Mouse (Mus musculus): ENCODE measurements around the gene Ngdn. TPM values are rescaled to one million over a fixed set of nuclear protein-coding genes. Genes with fewer than 3 reads are reported as not detected.
"Not testable (repeated sequence)": the region's sequence is repeated elsewhere in the genome, so short reads cannot be mapped to it uniquely, and the experiment has no call there.

Gene Ngdn
- polyA plus RNA-seq (2012; rRNA removed), result 12.7 and 17.0 TPM in 2 replicates

DNA sequence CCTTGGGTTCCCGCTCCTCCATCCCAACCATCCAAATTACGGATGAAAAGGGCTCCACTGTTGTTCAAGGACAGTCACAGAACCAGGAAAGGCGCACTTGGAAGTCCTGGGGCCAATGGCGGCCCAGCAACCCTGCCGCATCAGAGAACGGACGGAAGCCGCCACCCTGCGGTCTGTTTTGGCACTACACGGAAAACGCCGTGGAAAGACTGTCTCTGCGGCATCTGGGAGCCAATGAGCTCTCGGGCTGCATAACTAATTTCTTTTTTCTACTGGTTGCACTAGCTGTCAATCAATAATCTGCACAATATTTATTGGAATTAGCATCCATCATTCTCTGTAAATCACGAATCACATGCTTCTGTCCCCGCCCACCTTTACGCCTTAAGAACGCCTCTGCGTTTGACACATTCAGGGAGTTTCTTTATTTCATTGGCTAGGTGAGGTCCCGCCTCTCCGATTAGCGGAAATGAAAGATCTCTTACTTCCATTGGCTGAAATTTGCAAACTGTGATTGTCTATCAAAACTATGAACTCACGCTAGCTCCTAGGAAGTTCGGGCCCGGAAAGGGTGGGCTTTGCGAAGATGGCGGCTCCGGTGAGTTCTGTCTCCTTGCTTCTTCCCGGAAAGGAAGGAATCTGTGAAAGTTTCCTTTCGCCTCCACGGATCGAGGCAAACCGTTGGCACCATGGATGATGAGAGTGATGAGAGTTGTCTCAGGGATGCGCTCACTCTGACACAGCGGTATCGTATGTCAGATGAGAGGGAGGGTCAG lies at the start of gene Ngdn:
Ngdn (plus strand) TSS at position 464 of the 776 bp plus-strand sequence.
- under 1% methylated on average over 36 of the region's 36 CpGs for whole genome bisulfite sequencing
- Histone ChIP-seq H3K4me3 (replicated peaks; ENCODE audit: extremely low read depth, low read depth, low read length) (peak within 1 kb of the TSS; percentile 98), H3K4me1 (ENCODE audit: control insufficient read depth, insufficient read depth, low read length) (no peaks in the 10 kb centered on the region; the same call in 1 of the 2 replicates)
- DNase-seq, result peak; percentile 98
- peak; percentile 87 for TF ChIP-seq POLR2A (IDR thresholded peaks at IDR 0.05; ENCODE audit: borderline replicate concordance, extremely low read depth, low read depth, low read length)
- TF ChIP-seq CTCF (IDR thresholded peaks at IDR 0.05; ENCODE audit: insufficient read depth, low read length), result peak; percentile 74

- TF ChIP-seq POLR2A (IDR thresholded peaks at IDR 0.05; ENCODE audit: borderline replicate concordance, extremely low read depth, low read depth, low read length) (no peak), CTCF (IDR thresholded peaks at IDR 0.05; ENCODE audit: insufficient read depth, low read length) (no peak)
- 52% methylated on average over 6 of the region's 6 CpGs for WGBS
- Histone ChIP-seq H3K4me1 (ENCODE audit: control insufficient read depth, insufficient read depth, low read length) (no peaks in the 10 kb centered on the region), H3K4me3 (replicated peaks; ENCODE audit: extremely low read depth, low read depth, low read length) (no peak overlapping the region)
- DNase-seq, result no peak
Observed at GRCm38 (mm10) chr14:54965631-54966030, 49.6 kb upstream of the Ngdn start.

- WGBS, result 71% methylated on average over 7 of the region's 7 CpGs
- no peak within 1 kb of the TSS for H3K4me3 ChIP-seq (replicated peaks; ENCODE audit: extremely low read depth, low read depth, low read length)
- H3K4me1 ChIP-seq (ENCODE audit: control insufficient read depth, insufficient read depth, low read length), result no peaks in the 10 kb centered on the region
- no peak for TF ChIP-seq POLR2A (IDR thresholded peaks at IDR 0.05; ENCODE audit: borderline replicate concordance, extremely low read depth, low read depth, low read length)
- no peak for TF ChIP-seq CTCF (IDR thresholded peaks at IDR 0.05; ENCODE audit: insufficient read depth, low read length)
- DNase-seq, result no peak
Observed at GRCm38 (mm10) chr14:54966320-54966977, 48.8 kb upstream of the Ngdn start, which contains the start of gene Myh6. Gene Myh6 (minus strand): TSS chr14:54966927.

DNA sequence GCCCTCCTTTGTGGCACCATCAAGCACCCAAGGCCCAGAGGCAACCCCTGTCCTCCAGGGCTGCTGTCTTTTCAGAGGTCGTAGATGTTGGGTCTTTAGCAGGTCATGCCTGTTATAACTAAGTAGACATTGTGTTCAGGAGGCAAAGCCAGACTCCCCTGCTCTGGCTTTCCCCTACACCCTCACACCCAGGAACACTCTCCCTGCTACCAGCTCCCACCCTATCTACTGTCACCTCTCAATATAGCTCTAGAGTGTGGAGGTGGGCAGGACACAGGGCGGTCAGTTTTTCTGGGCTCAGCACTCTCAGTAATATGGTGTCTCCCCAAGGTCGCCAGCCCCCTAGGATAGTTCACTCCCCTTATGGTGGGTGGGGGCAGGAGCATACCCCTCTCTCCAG lies 47.4 kb upstream of the Ngdn start:
- Histone ChIP-seq H3K4me1 (ENCODE audit: control insufficient read depth, insufficient read depth, low read length) (no peaks in the 10 kb centered on the region), H3K4me3 (replicated peaks; ENCODE audit: extremely low read depth, low read depth, low read length) (no peak overlapping the region)
- TF ChIP-seq POLR2A (IDR thresholded peaks at IDR 0.05; ENCODE audit: borderline replicate concordance, extremely low read depth, low read depth, low read length), result no peak
- TF ChIP-seq CTCF (IDR thresholded peaks at IDR 0.05; ENCODE audit: insufficient read depth, low read length), result no peak
- DNase-seq, result no peak
- WGBS, result 78% methylated on average over 3 of the region's 3 CpGs

GRCm38 (mm10) chr14:54968344-54968743 lies 46.9 kb upstream of the Ngdn start:
- H3K4me1 ChIP-seq (ENCODE audit: control insufficient read depth, insufficient read depth, low read length), result no peaks in the 10 kb centered on the region
- TF ChIP-seq CTCF (IDR thresholded peaks at IDR 0.05; ENCODE audit: insufficient read depth, low read length), result no peak
- no peak for TF ChIP-seq POLR2A (IDR thresholded peaks at IDR 0.05; ENCODE audit: borderline replicate concordance, extremely low read depth, low read depth, low read length)
- no peak overlapping the region for H3K4me3 ChIP-seq (replicated peaks; ENCODE audit: extremely low read depth, low read depth, low read length)
- no peak for DNase-seq

GRCm38 (mm10) chr14:54972786-54973185 lies 42.5 kb upstream of the Ngdn start:
- DNase-seq; H3K4me1 ChIP-seq (ENCODE audit: control insufficient read depth, insufficient read depth, low read length); H3K4me3 ChIP-seq (replicated peaks; ENCODE audit: extremely low read depth, low read depth, low read length): not testable (repeated sequence)
- 87% methylated on average over 10 of the region's 11 CpGs for WGBS

DNA sequence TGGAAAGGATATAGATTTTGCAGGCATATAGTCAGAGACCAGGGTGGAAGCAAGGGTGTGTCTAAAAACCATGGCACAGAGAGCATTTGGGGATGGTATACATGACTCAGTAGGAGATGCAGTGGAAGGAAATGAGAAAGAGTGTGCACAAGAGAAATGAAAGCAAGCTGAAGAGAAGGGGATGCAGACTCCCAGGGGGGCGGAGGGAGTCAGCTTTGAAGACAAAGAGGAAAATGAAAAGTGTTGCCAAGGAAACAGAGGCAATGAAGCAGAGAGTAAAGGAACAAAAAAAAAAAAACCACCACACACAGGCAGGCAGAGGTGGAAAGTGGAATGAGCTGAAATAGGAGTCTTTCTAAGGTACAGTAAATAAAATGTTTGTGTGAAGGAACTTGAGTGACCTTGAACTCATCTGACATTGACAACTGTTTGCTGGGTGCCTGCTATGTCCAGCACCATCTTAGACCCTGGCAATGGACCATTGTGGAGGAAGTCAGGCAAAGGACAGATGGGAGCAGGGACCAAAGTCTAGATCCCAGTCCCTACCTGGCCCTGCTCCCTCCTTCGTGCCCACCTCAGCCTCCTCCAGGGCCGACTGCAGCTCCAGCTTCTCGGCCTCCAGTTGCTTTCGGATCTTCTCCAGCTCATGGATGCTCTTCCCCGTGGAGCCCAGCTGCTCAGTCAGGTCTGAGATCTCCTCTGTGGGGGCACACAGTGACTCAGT lies 41.0 kb upstream of the Ngdn start:
- Histone ChIP-seq H3K4me3 (replicated peaks; ENCODE audit: extremely low read depth, low read depth, low read length) (no peak overlapping the region), H3K4me1 (ENCODE audit: control insufficient read depth, insufficient read depth, low read length) (no peaks in the 10 kb centered on the region)
- DNase-seq, result no peak
- TF ChIP-seq CTCF (IDR thresholded peaks at IDR 0.05; ENCODE audit: insufficient read depth, low read length) (no peak), POLR2A (IDR thresholded peaks at IDR 0.05; ENCODE audit: borderline replicate concordance, extremely low read depth, low read depth, low read length) (no peak)
- WGBS, result 79% methylated on average over 6 of the region's 6 CpGs

- TF ChIP-seq CTCF (IDR thresholded peaks at IDR 0.05; ENCODE audit: insufficient read depth, low read length), result no peak
- no peak for TF ChIP-seq POLR2A (IDR thresholded peaks at IDR 0.05; ENCODE audit: borderline replicate concordance, extremely low read depth, low read depth, low read length)
- H3K4me3 ChIP-seq (replicated peaks; ENCODE audit: extremely low read depth, low read depth, low read length), result no peak within 1 kb of the TSS
- 62% methylated on average over 1 of the region's 1 CpGs for WGBS
Observed at GRCm38 (mm10) chr14:54976633-54977032, 38.6 kb upstream of the Ngdn start, which contains the start of gene Gm17428. Gene Gm17428 (plus strand): TSS chr14:54976933.

DNA sequence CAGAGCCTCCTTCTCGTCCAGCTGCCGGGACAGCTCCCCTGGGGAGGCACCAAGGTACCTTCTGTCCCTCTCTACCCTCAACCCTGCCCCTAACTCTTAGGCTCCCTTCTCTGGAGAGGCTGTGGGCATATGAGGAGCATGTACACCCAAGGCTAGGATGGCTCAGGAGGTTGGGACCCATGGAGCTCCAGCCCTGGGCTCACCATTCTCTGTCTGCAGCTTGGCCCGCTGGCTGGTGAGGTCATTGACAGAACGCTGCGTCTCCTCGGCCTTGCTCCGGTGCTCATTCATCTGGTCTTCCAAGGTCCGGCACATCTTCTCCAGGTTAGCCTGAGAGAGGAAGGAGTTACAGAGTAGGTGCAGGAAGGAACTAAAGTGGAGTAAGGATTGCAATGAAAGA lies 36.6 kb upstream of the Ngdn start:
- Histone ChIP-seq H3K4me1 (ENCODE audit: control insufficient read depth, insufficient read depth, low read length) (no peaks in the 10 kb centered on the region), H3K4me3 (replicated peaks; ENCODE audit: extremely low read depth, low read depth, low read length) (no peak overlapping the region)
- TF ChIP-seq CTCF (IDR thresholded peaks at IDR 0.05; ENCODE audit: insufficient read depth, low read length) (no peak), POLR2A (IDR thresholded peaks at IDR 0.05; ENCODE audit: borderline replicate concordance, extremely low read depth, low read depth, low read length) (no peak)
- 87% methylated on average over 8 of the region's 8 CpGs for WGBS
- DNase-seq, result no peak

More at GRCm38 (mm10) chr14:54976633-54977032, 38.6 kb upstream of the Ngdn start, which contains the start of gene Gm17428:
- DNase-seq, result no peak
- H3K4me1 ChIP-seq (ENCODE audit: control insufficient read depth, insufficient read depth, low read length), result no peaks in the 10 kb centered on the region

Data from lung, adult 2 months (tissue).